Mouse (Mus musculus) skeletal muscle tissue, adult 2 months (tissue): ENCODE data around the gene Ptpra.

Experiments
- DNase-seq: peaks from one replicate; pipeline ENCODE4 v3.0.0-alpha.2; 2012; ENCODE audit warnings: low read depth, low spot score

Gene Ptpra

DNA sequence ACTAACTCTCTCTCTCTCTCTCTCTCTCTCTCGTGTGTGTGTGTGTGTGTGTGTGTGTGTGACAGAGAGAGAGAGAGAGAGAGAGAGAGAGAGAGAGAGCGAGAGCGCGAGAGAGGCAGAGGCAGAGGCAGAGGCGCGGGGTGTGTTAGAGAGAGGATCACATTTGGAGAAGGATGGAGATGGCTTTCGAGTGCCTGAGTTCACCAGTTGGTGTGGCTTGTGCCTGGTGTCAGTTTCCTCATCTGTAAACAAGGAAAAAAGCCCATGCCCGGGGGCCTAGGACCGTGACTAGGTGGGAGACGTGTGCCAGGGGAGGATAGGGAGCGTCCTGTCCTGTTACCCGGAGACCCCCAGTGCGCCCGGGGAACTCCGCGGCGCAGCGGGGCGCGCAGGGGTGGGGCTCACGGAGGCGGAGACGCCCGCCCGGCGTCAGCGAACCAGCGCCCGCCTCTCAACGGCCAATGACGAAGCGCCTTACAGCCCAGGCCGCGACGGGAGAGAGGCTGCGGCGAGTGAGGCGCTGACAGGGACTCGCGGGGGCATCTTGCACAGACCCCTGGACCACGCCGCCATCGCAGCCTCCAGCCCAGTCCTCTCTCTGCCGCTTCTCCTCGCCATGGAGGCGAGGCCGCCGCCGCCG is at the start of gene Ptpra:
Gene Ptpra (plus strand): TSS at position 485 of the 640 bp plus-strand sequence.
- DNase-seq = peak; percentile 78

DNA sequence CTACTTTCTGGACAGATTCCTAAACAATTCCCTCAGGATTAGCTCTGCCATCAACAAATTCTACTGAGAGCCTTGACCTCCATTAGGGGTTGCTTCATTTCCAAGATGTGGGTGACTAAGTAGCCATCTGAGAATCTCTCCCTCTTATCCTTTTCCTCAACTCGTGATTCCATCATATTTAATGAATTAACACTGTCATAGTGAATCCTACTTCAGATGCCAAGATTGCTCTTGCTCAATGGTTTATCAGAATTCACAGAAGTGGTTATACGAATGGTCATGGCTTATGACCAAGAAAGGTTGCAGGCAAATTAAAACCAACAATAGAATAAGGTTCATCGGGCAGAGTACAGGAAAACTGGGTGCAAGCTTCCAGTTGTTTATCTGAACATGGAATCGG is 48.2 kb upstream of the Ptpra start:
- no peak for DNase-seq

DNA sequence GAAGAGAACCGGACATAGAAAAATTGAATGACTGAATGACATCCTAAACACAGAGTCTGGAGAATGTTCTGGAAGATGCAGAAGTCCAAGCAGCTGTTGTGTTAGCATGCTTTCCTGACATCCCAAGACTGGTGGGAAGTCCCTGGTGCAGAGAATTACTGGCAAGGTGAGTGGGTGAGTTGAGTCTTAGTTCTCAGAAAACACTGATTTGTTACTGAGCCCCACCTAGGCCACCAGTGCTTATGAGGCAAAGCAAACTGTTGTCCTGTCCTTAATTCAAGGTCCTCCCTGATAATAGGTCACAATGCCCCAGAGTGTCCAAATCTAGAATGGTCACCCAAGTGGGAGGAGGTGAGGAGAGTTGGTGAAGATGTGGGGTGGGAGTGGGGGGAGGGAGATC is 45.1 kb upstream of the Ptpra start, which contains the start of the genes Gm28372 and 1700020A23Rik:
Gene Gm28372 (plus strand): TSS at position 301 of the 400 bp plus-strand sequence.
Gene 1700020A23Rik (plus strand): TSS at position 321 of the 400 bp plus-strand sequence.
- DNase-seq = no peak

DNA sequence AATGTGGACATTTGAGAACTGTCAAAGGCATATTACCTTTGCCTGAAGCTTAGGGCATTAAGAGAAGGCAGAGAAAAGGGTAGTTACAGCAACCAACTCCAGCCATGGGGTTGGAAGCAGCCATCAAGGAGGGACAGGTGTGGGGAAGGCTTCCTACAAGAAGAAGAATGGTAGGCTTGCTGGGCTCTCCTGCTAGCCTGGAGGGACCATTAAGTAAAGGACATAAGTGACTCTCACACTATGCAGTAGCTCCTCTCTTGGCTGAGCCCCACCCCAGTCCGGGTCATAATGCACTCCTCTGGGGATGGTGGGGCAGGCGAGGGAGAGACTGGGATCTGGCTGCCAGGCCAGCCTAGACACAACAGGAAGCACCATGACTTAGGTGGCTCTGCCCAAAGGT is 43.9 kb upstream of the Ptpra start, which contains the start of gene Tmem239:
Gene Tmem239 (plus strand): TSS at position 301 of the 400 bp plus-strand sequence.
- no peak for DNase-seq

DNA sequence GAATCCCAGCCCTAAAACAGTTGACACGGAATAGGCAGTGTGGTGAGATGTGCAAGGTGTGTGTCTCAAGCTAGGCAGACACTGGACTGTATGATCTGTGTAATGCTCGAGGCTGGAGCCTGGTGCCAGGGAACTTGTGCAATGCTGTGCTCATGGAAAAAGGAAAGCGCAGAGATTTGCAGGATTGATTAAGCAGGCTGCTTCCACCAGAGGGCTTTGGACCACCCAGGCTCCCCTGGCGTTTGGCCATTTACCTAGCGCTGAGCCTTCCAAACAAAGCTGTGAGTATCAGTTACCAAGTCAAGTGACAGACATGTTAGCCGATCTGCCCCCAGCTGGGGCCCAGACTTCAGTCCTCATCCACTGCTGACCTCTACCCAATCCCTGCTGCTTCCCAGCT is 41.9 kb upstream of the Ptpra start:
- DNase-seq = no peak

DNA sequence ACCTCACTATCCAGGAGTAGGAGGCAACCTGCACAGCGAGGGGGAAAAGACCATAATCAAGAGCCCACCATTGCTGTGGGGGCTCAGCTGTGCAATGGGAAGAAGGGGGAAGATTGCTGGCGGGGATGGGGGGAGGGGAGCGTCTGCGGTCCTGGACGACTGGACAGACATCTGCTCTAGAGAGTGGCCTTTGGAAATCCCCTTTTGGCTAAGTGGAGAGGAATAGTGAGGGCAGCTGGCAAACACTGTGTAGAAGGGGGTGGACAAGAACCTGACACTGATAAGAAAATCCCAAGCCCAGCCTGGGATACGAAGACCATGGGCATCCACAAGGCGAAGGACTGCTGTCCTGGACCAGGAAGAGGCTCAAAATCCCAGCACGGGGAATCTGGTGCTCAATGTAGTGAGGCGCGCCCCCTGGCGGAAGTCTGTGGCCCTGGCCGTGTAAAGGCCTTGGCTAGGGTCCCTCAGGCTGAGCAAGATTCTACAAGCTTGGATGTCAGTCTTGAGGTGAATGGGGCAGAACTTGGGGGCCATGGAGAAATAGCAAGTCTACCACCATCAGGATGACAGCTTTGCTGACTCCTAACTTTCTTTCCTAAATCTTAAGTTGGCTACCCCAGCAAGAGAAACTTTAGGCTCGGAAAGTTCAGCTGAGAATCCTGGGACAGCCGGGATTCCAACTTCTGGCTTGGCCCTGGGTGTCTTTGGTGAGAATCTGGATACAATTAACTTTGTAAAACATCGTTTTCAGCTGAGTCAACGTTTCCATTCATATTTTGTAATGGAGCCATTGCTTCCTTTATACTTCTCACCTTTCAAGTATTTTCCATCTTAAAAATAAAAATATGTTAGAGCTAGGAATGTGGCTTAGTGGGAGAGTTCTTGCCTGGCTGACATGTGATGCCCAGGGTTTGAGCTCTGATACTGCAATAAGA is 38.3 kb upstream of the Ptpra start:
- DNase-seq = peak; percentile 52

DNA sequence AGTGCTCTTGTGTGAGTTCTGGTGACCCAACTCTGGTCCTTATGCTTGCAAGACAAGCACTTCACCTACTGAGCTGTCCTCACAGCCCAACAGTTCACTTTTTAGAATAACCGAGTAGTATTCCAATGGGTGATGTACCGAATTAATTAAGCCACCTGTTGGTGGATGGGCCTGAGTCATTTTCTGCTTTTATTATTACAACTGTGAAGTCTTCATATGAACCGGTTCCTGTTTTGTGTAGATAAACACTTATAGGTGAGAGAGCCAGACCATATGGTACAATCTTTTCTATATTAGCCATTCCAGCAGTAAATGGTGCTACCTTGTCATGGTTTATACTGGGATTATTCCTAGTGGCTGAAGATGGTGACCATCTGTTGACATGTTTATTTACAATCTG is 37.3 kb upstream of the Ptpra start:
- no peak for DNase-seq

DNA sequence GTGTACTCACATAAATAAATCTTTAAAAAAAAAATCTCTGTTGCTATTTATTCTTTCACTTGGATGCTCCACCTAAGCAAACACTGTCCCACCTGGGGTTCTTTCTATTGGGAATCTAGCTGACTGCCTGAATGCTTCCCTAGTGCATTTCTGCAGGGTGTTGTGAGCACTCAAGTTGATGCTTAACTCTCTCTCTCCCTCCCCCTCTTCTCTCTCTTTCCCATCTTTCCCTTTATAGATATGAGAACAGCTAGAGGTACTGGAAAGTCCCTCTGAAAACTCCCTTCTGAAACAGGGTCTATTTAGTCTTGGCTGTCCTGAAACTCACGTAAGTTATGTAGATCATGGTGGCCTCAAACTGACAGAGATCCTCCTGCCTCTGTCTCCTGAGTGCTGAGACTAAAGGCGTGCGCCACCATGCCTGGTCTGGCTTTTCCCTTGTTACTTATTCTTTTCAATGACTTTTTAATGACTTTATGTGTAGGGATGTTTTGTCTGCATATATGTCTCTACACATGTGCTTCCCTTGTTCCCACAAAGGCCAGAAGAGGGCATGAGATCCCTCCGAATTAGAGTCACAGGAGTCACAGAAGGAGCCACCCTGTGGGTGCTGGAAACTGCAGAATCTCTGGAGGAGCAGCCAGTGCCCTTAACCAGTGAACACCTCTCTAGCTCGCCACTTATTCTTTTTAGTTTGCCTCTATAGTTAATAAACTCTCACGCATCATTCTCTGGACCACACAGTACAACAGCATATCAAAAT is 35.8 kb upstream of the Ptpra start:
- DNase-seq = no peak

DNA sequence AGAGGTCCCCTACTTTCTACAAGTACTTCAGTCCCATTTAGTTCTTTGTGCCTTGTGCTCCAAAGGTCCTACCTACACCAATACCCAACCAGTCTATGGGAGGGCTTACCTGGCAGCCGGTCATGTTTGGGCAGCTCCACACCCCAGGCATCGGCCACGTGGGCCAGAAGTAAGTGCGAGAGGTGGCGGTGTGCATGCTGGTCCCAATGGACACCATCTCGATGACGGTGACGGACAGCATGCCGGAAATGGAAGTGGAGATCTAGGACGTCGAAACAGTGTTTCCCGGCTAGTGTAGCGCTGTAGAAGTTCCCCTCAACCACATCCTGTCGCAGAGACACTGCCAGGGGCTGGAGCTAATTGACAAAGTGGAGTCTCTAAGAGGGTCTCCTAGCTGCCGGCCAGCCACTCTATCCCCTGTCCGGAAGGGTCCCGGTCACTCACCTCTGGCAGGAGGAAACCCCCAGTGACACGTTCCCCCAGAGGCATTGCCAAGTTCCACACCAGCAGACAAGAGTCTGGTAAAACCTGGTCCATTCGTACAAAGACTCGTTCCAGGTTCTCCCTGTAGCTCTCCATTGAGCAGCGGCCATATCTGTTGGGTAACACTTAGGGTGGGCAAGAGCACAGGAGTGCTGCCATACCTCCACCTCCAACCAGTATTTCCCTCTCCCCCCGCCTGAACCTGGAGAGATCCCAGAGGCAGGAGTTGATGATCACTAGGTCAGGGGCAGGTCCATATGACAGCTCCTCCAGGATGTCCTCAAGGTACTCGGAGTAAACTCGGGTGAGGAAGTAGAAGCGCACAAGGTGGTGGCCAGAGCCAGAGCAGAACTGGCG is 28.1 kb upstream of the Ptpra start:
- DNase-seq = no peak

DNA sequence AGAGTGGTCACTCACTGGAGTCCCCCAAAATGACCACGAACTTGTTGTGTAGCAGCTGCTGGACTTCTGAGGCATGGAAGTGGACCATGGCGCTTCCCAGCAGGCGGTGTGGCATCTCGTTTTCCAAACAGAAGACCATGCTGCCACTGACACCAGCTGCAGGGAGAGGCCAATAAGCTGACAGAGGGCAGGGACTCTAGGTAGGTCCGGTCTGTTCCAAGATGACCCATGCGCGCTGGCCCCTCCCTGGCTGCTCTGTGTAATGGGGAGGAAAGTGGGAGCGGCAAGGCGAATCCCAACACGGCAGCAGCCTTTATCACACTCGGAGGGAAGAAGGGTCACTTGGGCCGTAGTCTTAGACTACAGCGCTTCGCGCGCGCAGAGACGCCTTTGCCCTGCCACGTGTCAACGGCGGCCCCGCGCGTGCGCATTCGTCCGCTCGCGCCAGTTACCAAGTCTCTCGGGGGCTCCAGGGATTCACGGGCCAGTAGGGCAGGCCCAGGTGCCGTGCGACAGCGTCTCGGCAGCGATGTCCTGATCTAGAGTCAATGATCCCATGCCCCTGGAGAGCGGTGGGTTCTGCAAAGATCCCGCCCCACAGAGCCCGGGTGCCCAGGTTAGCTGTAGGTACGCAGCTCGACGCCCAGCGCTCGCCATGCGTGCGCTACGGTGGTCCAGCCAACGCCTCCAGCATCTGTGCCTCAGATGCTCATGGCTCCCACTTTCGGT is 26.5 kb upstream of the Ptpra start:
- DNase-seq = peak; percentile 48

DNA sequence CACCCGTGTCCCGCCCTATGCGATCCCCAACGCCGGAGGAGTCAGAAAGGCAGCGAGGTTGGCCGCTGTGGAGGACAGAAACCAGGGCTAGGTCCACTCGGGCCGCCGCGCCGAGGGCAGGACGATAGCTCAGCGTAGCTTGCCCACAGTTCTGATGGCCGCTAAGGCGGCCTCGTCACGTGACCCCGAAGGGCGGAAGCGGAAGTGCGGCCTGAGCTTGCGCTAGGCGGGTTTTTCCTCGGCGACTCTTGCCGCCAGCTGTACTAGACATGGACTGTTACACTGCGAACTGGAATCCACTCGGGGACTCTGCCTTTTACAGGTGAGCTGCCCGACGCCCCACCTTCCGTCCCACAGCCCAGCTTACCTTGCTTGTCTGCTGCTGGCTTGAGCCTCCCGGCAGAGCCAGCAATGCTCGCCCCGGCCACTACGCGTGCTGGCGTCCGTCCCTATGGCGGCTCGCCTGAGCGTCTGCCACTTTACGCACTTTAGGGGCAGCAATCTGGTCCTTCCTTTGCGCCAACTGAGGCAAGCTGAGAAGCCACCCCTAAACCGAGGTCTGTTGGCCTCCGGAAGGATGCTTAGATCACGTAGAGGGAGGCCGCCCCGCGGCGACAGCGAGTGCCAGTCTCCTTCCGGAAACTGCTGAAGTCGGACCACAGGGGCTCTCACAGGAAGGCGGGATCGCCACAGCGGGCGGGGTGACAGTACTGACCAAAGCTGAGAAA is 25.8 kb upstream of the Ptpra start, which contains the start of the genes Vps16 and Pced1a:
Gene Vps16 (plus strand): TSS at position 214 of the 728 bp plus-strand sequence.
Gene Pced1a (minus strand): TSS at position 576 of the 728 bp plus-strand sequence.
- DNase-seq = peak; percentile 87

DNA sequence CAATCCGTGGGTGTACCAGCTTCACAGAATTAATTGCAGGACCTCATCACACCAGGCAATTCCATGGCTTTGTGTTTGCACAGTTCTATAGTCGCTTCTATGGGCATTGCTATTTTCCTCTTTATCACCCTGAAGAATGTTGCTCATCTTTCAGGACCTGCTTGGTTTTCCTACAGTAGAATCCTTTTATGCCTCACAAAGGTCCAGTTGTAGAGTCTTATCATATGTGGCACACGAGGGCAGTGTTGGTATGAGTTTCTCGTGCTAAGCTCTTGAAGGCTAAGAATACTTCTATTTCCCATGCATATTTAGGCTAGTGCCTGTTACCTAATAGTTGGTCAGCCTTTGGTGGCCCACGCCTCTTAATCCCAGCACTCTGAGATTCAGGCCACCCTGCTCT is 25.0 kb upstream of the Ptpra start:
- DNase-seq = no peak

DNA sequence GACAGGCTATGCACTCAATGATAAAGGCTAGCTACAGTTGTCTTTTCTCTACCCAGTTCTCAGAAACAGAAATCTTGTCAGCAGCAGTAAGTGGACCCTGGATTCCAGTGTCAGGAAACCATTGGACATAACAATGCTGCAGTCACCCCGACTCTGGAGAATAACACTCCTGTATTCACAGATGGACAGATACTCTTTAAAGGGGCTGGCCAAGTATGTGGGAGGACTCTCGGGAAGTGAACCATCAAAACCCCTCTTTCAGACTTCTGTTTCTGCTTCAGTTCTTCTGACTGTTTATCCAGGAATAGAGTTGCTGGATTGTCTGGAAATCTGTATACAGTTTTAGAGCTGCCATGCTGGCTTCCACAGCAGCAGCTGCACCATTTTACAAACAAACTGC is 20.2 kb upstream of the Ptpra start:
- no peak for DNase-seq

DNA sequence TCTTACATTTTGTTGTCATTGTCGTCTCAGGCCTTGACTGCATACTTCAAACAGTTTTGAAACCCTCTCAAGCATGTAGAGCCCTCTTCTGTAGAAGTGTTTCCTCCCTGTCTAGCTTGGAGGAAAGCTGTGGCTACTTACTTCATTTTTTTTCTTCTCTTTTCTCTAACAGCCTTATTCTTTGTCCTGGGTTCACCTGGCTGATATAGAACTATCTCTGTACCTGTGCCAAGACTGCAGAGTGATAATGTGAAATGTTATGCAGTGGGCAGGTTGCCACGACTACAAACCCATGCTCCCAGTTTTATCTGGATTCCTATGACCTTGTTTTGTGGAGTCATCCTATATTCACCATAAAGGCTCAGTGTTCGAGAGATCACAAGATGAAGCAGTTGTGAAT is 19.6 kb upstream of the Ptpra start:
- no peak for DNase-seq

DNA sequence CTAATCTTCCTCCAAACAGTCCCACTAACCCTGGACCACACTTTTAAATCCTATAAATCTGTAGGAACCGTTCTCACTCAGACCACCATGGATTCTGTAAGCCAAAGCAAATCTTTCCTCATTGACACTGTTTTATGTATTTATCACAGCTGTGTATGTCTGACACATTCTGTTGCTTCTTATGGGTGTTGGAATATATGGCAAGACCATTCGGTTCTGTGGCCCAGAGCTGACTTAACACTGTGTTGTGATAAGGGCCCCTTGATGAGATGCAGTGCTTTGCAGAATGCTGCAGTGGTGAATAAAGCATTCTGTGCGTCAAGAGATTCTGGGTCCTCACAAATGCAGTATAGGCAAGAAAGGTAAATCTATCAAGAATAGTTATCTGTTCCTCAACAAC is 17.9 kb upstream of the Ptpra start:
- DNase-seq = no peak

DNA sequence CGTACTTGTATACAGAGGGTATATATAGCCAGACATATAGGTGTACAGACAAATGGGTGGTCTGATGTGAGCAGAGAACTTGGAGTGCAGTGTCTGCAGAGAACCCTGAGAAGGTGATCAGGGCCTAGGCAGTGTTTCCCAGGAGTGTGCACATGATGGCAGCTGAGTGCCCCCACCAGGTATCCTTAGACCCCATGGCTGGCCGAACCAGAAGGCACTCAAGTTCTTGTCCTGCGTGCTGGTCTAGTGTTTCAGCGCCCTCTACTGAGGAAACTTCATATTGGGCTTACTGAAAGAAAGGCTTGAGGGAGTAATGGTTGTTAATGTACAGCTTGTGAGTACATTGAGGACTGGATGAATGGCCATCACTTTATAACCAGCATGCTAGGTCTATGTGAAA is 16.9 kb upstream of the Ptpra start:
- no peak for DNase-seq

DNA sequence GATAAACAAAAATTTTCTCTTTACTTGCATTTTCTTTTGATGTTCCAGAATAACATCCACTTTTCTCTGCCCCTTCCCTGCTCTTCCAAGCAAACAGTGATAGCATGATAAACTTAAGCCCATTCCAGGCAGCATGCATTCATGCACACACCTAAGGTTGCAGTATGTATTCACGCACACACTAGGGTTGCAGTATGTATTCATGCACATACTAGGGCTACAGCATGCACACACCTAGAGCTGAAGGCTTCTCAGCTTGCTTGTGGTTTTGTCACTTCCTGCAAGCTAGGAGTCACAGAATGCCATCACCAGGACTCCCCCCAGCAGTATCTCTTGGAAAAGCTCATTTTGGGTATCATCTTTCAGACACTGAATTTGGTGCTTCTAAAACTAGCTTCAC is 13.3 kb upstream of the Ptpra start:
- DNase-seq = no peak

DNA sequence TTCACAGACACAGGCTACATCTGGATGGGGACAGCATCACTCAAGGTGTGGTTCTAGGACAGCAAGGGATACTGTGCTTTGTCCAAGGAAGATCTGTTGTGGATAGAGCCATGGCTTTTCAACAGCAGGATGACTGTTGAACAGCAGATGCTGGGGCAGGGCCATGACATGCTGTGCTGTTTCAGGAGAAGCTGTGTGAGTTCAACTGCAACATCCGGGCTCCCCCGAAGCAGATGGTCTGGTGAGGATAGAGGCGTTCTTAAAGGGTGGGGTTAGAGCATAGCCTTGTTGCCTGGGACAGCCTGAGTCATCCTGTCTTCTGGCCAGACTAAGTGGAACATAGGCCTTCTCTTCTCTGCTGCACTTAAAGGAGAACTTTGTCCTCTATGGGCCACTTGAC is 11.2 kb upstream of the Ptpra start:
- DNase-seq = no peak

DNA sequence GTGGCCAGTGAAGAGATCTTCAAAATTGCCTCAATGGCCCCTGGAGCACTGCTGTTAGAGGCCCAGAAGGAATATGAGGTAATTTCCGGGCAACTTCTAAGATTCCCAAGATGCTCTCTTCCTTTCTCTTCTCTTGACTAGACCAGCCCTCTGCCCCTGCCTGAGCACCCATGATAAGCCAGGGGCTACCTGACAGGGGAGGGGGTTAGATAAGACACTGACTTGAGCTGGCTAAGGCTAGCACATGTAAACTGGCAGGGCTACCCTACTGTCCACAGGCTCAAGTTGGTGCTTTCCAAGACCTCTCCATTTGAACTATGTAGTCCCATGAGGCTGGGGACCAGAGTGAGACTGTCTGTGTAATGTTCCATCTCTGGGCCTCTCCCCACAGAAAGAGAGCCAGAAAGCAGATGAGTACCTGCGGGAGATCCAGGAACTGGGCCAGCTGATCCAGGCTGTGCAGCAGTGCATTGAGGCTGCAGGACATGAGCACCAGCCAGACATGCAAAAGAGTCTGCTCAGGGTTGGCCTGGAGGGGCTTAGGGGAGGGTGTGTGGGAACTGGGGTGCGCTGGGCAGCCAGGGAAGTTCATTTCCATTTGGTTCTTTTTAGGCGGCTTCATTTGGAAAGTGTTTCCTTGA is 10.1 kb upstream of the Ptpra start:
- DNase-seq = no peak
